In the genomic region with DNA sequence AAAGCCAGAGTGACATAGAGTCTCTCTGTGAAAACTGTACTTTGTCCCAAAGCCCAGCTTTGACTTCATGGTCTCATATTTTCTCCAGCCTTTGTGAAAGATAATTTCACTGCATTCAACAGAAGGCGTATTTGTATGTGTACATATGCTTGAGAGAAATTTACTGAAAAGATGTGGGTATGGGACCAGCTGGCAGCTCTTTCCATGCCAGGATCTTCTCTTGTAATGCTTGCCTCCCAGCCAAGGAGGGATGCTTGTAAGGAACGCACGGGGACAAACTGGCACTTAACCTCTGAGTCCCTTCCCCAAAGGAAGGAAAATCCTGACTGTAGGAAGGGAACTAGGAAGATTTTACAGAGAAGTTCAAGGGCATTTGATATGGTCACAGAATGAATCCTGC, we compare ENCODE assay signal across 21 mouse cellular contexts. TPM values are rescaled to one million over a fixed set of nuclear protein-coding genes. Genes with fewer than 3 reads are reported as not detected.
DNase-seq lines count a peak whose midpoint lies in the region; ATAC-seq and TF ChIP-seq lines count a peak whose summit lies in the region.
"Had no signal": no experiment of that assay in that cellular context is flagged by ENCODE, and none has a peak within 500 bp of the region (broad histone marks: within the 10 kb centered on the region; RNA-seq: fewer than 3 reads in every experiment).

No protein-coding gene starts in this region.

- no peaks in the 10 kb centered on the region for H3K36me3 ChIP-seq in forebrain, embryonic 15.5 days
- no peaks in the 10 kb centered on the region for H3K36me3 ChIP-seq in forebrain, embryonic 10.5 days (replicated peaks)
- H3K36me3 ChIP-seq in midbrain, postnatal 0 days (ENCODE audit: insufficient read depth, low read length), result no peaks in the 10 kb centered on the region
- H3K36me3 ChIP-seq in midbrain, embryonic 15.5 days (replicated peaks), result no peaks in the 10 kb centered on the region
- H3K36me3 ChIP-seq in kidney, embryonic 14.5 days (ENCODE audit: control insufficient read depth, insufficient read depth, low read length), result no peaks in the 10 kb centered on the region
- H3K36me3 ChIP-seq: embryonic facial prominence, embryonic 12.5 days; heart, embryonic 10.5 days had no signal

- H3K27ac ChIP-seq in forebrain, embryonic 15.5 days (replicated peaks), result peak overlapping the region; percentile 77
- H3K27ac ChIP-seq in forebrain, embryonic 10.5 days, result no peak overlapping the region
- no peak overlapping the region for H3K27ac ChIP-seq in midbrain, postnatal 0 days (ENCODE audit: low read depth, low read length)
- H3K27ac ChIP-seq in midbrain, embryonic 15.5 days, result no peak overlapping the region
- H3K27ac ChIP-seq in layer of hippocampus, adult 2 months, result no peak overlapping the region
- H3K27ac ChIP-seq in kidney, embryonic 14.5 days (ENCODE audit: low read depth, low read length), result no peak overlapping the region
- H3K27ac ChIP-seq: embryonic facial prominence, embryonic 12.5 days; heart, embryonic 10.5 days; left cerebral cortex, adult 2 months had no signal

- H3K9ac ChIP-seq in forebrain, embryonic 15.5 days (replicated peaks), result no peak overlapping the region
- no peak overlapping the region for H3K9ac ChIP-seq in midbrain, postnatal 0 days (replicated peaks; ENCODE audit: low read length, poor library complexity, severe bottlenecking)
- H3K9ac ChIP-seq in midbrain, embryonic 15.5 days, result no peak overlapping the region
- H3K9ac ChIP-seq in kidney, embryonic 14.5 days (ENCODE audit: low read depth, low read length), result no peak overlapping the region
- H3K9ac ChIP-seq: embryonic facial prominence, embryonic 12.5 days had no signal

- TF ChIP-seq CTCF in midbrain, postnatal 0 days (IDR thresholded peaks at IDR 0.05), result no peak
- TF ChIP-seq CTCF in layer of hippocampus, adult 2 months (conservative IDR thresholded peaks at IDR 0.05), result no peak

- no peaks in the 10 kb centered on the region for H3K9me3 ChIP-seq in forebrain, embryonic 15.5 days
- H3K9me3 ChIP-seq in forebrain, embryonic 10.5 days, result no peaks in the 10 kb centered on the region
- no peaks in the 10 kb centered on the region for H3K9me3 ChIP-seq in midbrain, postnatal 0 days (ENCODE audit: low read length)
- no peaks in the 10 kb centered on the region for H3K9me3 ChIP-seq in midbrain, embryonic 15.5 days
- H3K9me3 ChIP-seq in kidney, embryonic 14.5 days (ENCODE audit: control insufficient read depth, low read length), result no peaks in the 10 kb centered on the region
- H3K9me3 ChIP-seq: embryonic facial prominence, embryonic 12.5 days; heart, embryonic 10.5 days had no signal

- DNase-seq in forebrain, embryonic 10.5 days (ENCODE audit: extremely low spot score, low spot score), result no peak
- peak; percentile 45 for DNase-seq in midbrain, postnatal 0 days (ENCODE audit: low spot score)
- peak; percentile 32 to 65 for DNase-seq in layer of hippocampus, adult 2 months (ENCODE audit: low spot score in 2 of 2)
- DNase-seq in right cerebral cortex, postnatal 14 days, result peak; percentile 48
- DNase-seq in urinary bladder, postnatal 25 days (ENCODE audit: low spot score), result no peak
- DNase-seq: adrenal gland, adult 2 months; gastrocnemius, postnatal 36 days; kidney, adult 18-20 months; kidney, postnatal 25 days; lung, adult 18-20 months; lung, postnatal 36 days; thymus, adult 18-20 months had no signal

- H3K4me3 ChIP-seq in forebrain, embryonic 15.5 days, result no peak overlapping the region
- H3K4me3 ChIP-seq in forebrain, embryonic 10.5 days, result no peak overlapping the region
- H3K4me3 ChIP-seq in midbrain, postnatal 0 days (ENCODE audit: low read depth, low read length), result no peak overlapping the region
- H3K4me3 ChIP-seq in midbrain, embryonic 15.5 days, result no peak overlapping the region
- H3K4me3 ChIP-seq in layer of hippocampus, adult 2 months, result no peak overlapping the region
- no peak overlapping the region for H3K4me3 ChIP-seq in kidney, embryonic 14.5 days (ENCODE audit: low read length)
- H3K4me3 ChIP-seq: embryonic facial prominence, embryonic 12.5 days; erythroblast, embryonic 14.5 days; heart, embryonic 10.5 days; left cerebral cortex, adult 2 months had no signal

- peak; percentile 80 for ATAC-seq in forebrain, embryonic 15.5 days (replicated peaks)
- no peak for ATAC-seq in midbrain, postnatal 0 days (ENCODE audit: low FRiP score)
- ATAC-seq in midbrain, embryonic 15.5 days (replicated peaks), result no peak
- ATAC-seq in kidney, embryonic 14.5 days (ENCODE audit: low FRiP score, low TSS enrichment), result no peak
- ATAC-seq: midbrain, embryonic 16.5 days had no signal

- no peaks in the 10 kb centered on the region for H3K27me3 ChIP-seq in forebrain, embryonic 15.5 days
- no peaks in the 10 kb centered on the region for H3K27me3 ChIP-seq in forebrain, embryonic 10.5 days (ENCODE audit: poor library complexity, severe bottlenecking)
- H3K27me3 ChIP-seq in midbrain, postnatal 0 days (ENCODE audit: insufficient read depth, low read length), result no peaks in the 10 kb centered on the region
- H3K27me3 ChIP-seq in midbrain, embryonic 15.5 days (replicated peaks), result no peaks in the 10 kb centered on the region
- no peaks in the 10 kb centered on the region for H3K27me3 ChIP-seq in kidney, embryonic 14.5 days (ENCODE audit: control insufficient read depth, insufficient read depth, low read length)
- H3K27me3 ChIP-seq: embryonic facial prominence, embryonic 12.5 days had no signal

- no peak overlapping the region for H3K4me2 ChIP-seq in forebrain, embryonic 15.5 days (replicated peaks)
- H3K4me2 ChIP-seq in midbrain, postnatal 0 days (ENCODE audit: low read depth, low read length, poor library complexity, severe bottlenecking), result no peak overlapping the region
- H3K4me2 ChIP-seq in midbrain, embryonic 15.5 days, result no peak overlapping the region
- H3K4me2 ChIP-seq in kidney, embryonic 14.5 days (replicated peaks; ENCODE audit: low read depth, low read length), result no peak overlapping the region
- H3K4me2 ChIP-seq: embryonic facial prominence, embryonic 12.5 days; liver, embryonic 11.5 days had no signal

- WGBS in forebrain, embryonic 15.5 days, result 56% methylated on average over 3 of the region's 3 CpGs
- 93% methylated on average over 3 of the region's 3 CpGs for WGBS in forebrain, embryonic 10.5 days
- WGBS in midbrain, postnatal 0 days, result 85% methylated on average over 3 of the region's 3 CpGs
- WGBS in midbrain, embryonic 15.5 days, result 93% methylated on average over 3 of the region's 3 CpGs
- WGBS in kidney, embryonic 14.5 days, result 85% methylated on average over 3 of the region's 3 CpGs

- peaks cover 19% of the 10 kb centered on the region for H3K4me1 ChIP-seq in forebrain, embryonic 15.5 days
- H3K4me1 ChIP-seq in forebrain, embryonic 10.5 days, result peaks cover 7% of the 10 kb centered on the region
- no peaks in the 10 kb centered on the region for H3K4me1 ChIP-seq in midbrain, postnatal 0 days (ENCODE audit: insufficient read depth, low read length)
- no peaks in the 10 kb centered on the region for H3K4me1 ChIP-seq in midbrain, embryonic 15.5 days
- H3K4me1 ChIP-seq in kidney, embryonic 14.5 days (ENCODE audit: control insufficient read depth, insufficient read depth, low read length), result no peaks in the 10 kb centered on the region

RNA-seq across cellular contexts. Expression of gene Tmem177, which starts 28.7 kb away (rescaled TPM):
- polyA plus RNA-seq in forebrain, embryonic 15.5 days (2015; fragmentation: Nextera tagmentation; extraction: Ambion mirVana), result 14.4 and 14.8 TPM in 2 replicates
- 10.0 and 11.2 TPM in 2 replicates for polyA plus RNA-seq in forebrain, embryonic 10.5 days (2016; fragmentation: Nextera tagmentation; extraction: Ambion mirVana)
- 5.4 and 5.7 TPM in 2 replicates for total RNA-seq in midbrain, postnatal 0 days (2014; rRNA removed)
- polyA plus RNA-seq in midbrain, postnatal 0 days (2015; fragmentation: Nextera tagmentation; extraction: Ambion mirVana), result 3.5 and 3.6 TPM in 2 replicates
- polyA plus RNA-seq in midbrain, embryonic 15.5 days (2015; fragmentation: Nextera tagmentation; extraction: Ambion mirVana), result 7.5 and 7.8 TPM in 2 replicates
- 1 to 10 TPM; 7.1 to 7.5 TPM for total RNA-seq in layer of hippocampus, adult 2 months (2021)
- polyA plus RNA-seq in kidney, embryonic 14.5 days (2014; fragmentation: Nextera tagmentation; extraction: Ambion mirVana), result 4.6 and 7.4 TPM in 2 replicates

RNA-seq across cellular contexts. Expression of gene Ptpn4, which starts 46.9 kb away (rescaled TPM):
- 17.2 and 18.3 TPM in 2 replicates for polyA plus RNA-seq in forebrain, embryonic 15.5 days (2015; fragmentation: Nextera tagmentation; extraction: Ambion mirVana)
- 7.6 and 8.2 TPM in 2 replicates for polyA plus RNA-seq in forebrain, embryonic 10.5 days (2016; fragmentation: Nextera tagmentation; extraction: Ambion mirVana)
- 46.5 and 53.1 TPM in 2 replicates for total RNA-seq in midbrain, postnatal 0 days (2014; rRNA removed)
- polyA plus RNA-seq in midbrain, postnatal 0 days (2015; fragmentation: Nextera tagmentation; extraction: Ambion mirVana), result 4.2 and 7.0 TPM in 2 replicates
- polyA plus RNA-seq in midbrain, embryonic 15.5 days (2015; fragmentation: Nextera tagmentation; extraction: Ambion mirVana), result 10.9 and 12.5 TPM in 2 replicates
- 10 to 100 TPM; 63.8 to 68.6 TPM for total RNA-seq in layer of hippocampus, adult 2 months (2021)
- polyA plus RNA-seq in kidney, embryonic 14.5 days (2014; fragmentation: Nextera tagmentation; extraction: Ambion mirVana), result 11.9 and 13.5 TPM in 2 replicates

Comparison
In these comparisons a context has a peak if more than half of its experiments do, and no peak if none do; other contexts are left out.
1. DNase-seq: peak in midbrain, postnatal 0 days (single experiment), layer of hippocampus, adult 2 months (2 of 2) and right cerebral cortex, postnatal 14 days (single experiment); none in forebrain, embryonic 10.5 days (single experiment) and urinary bladder, postnatal 25 days (single experiment).